Mouse (Mus musculus): ENCODE results near the gene Gm9376. TPM values are rescaled to one million over a fixed set of nuclear protein-coding genes. Genes with fewer than 3 reads are reported as not detected.

Gm9376 gene
- polyA plus RNA-seq, 1 experiment from 2014 or later: not detected

DNA sequence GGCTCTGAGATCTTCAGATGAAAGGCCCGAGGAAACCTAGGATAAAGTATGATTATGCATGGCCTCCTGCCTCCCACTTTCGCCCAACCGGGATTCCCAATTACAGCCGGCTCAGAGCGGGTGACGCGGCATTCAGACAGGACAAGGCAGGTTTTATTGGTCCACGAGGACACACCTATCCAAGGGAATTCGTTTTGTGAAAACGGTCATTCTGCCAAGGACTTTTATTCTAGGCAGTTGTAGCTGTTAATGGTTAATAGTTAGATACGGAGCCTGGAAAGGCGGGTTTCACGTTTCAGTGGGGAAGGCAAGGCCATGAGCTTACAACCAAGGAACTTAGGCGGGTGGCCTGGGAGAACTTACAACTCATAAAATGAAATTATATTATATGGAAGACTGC lies 16.2 kb downstream of the Gm9376 start:
- Histone ChIP-seq H3K4me1 (no peaks in the 10 kb centered on the region), H3K27ac (replicated peaks) (no peak overlapping the region), H3K9ac (no peak overlapping the region), H3K9me3 (peaks cover 11% of the 10 kb centered on the region), H3K4me3 (no peak overlapping the region), H3K36me3 (no peaks in the 10 kb centered on the region), H3K27me3 (replicated peaks) (no peaks in the 10 kb centered on the region), H3K4me2 (no peak overlapping the region)
- 80% methylated on average over 14 of the region's 14 CpGs for WGBS
- no peak for ATAC-seq (ENCODE audit: extremely low read depth, insufficient number of reproducible peaks, low FRiP score, low TSS enrichment)

DNA sequence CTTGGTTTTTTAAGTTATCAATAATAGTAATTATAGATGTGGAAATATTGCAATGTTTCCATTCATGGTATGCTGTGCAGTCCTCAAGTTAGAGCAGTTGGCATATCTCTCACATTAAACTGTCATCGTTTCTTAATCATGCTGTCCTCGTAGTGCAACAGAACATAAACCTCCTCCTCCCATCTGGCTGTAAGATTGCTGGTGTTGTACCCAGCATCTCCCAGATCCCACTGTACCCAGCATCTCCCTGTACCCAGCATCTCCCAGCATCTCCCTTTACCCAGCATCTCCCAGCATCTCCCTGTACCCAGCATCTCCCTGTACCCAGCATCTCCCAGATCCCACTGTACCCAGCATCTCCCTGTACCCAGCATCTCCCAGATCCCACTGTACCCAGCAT lies 19.3 kb downstream of the Gm9376 start:
- Histone ChIP-seq H3K4me1 (no peaks in the 10 kb centered on the region), H3K27me3 (replicated peaks) (no peaks in the 10 kb centered on the region), H3K36me3 (no peaks in the 10 kb centered on the region), H3K9ac (no peak overlapping the region), H3K9me3 (no peaks in the 10 kb centered on the region), H3K4me3 (no peak overlapping the region), H3K4me2 (no peak overlapping the region), H3K27ac (replicated peaks) (no peak overlapping the region)
- 73% methylated on average over 2 of the region's 2 CpGs for WGBS
- no peak for ATAC-seq (ENCODE audit: extremely low read depth, insufficient number of reproducible peaks, low FRiP score, low TSS enrichment)

DNA sequence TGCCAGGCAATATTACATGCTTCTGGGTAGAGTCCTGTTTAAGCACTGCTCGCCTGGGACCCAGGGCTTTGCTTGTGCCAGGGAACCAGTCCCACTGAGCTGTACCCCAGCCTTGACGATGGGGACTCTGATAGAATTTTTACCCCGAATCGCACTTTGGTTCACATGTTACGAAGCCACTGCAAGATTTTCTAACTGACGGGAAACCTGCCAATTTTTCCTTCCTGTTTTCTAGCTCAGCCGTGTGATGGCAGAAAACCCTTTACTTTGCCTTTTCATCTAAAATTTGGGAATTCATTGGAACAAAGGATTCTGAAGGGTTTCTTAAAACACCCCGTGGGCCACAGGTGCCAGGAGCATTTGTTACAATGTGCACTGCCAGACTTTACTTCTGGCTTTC lies 22.4 kb downstream of the Gm9376 start:
- H3K4me1 ChIP-seq: no peaks in the 10 kb centered on the region
- no peaks in the 10 kb centered on the region for H3K36me3 ChIP-seq
- no peak overlapping the region for H3K9ac ChIP-seq
- no peak overlapping the region for H3K27ac ChIP-seq (replicated peaks)
- no peak for ATAC-seq (ENCODE audit: extremely low read depth, insufficient number of reproducible peaks, low FRiP score, low TSS enrichment)
- no peak overlapping the region for H3K4me3 ChIP-seq
- H3K9me3 ChIP-seq: no peaks in the 10 kb centered on the region
- no peaks in the 10 kb centered on the region for H3K27me3 ChIP-seq (replicated peaks)
- 76% methylated on average over 8 of the region's 8 CpGs for WGBS
- H3K4me2 ChIP-seq: no peak overlapping the region

- no peak for ATAC-seq (ENCODE audit: extremely low read depth, insufficient number of reproducible peaks, low FRiP score, low TSS enrichment)
- Histone ChIP-seq H3K4me2 (no peak overlapping the region), H3K36me3 (no peaks in the 10 kb centered on the region), H3K9ac (no peak overlapping the region), H3K4me3 (no peak overlapping the region), H3K9me3 (no peaks in the 10 kb centered on the region), H3K4me1 (no peaks in the 10 kb centered on the region), H3K27me3 (replicated peaks) (no peaks in the 10 kb centered on the region), H3K27ac (replicated peaks) (no peak overlapping the region)
- 86% methylated on average over 6 of the region's 6 CpGs for WGBS
These were observed 23.2 kb downstream of the Gm9376 start for GRCm38 (mm10) chr14:118290009-118290408.

GRCm38 (mm10) chr14:118302606-118303005 lies 35.8 kb downstream of the Gm9376 start:
- Histone ChIP-seq H3K9me3 (no peaks in the 10 kb centered on the region), H3K4me3 (no peak overlapping the region), H3K4me2 (no peak overlapping the region), H3K27ac (replicated peaks) (no peak overlapping the region), H3K36me3 (no peaks in the 10 kb centered on the region), H3K9ac (no peak overlapping the region), H3K4me1 (peaks cover 9% of the 10 kb centered on the region; the same call in 1 of the 2 replicates), H3K27me3 (replicated peaks) (peaks cover 12% of the 10 kb centered on the region; the same call in 1 of the 2 replicates)
- ATAC-seq (ENCODE audit: extremely low read depth, insufficient number of reproducible peaks, low FRiP score, low TSS enrichment): no peak
- WGBS: 66% methylated on average over 14 of the region's 14 CpGs

GRCm38 (mm10) chr14:118304560-118304959 lies 37.8 kb downstream of the Gm9376 start:
- Histone ChIP-seq H3K9me3 (no peaks in the 10 kb centered on the region), H3K4me2 (no peak overlapping the region), H3K27ac (replicated peaks) (no peak overlapping the region), H3K27me3 (replicated peaks) (peaks cover 4% of the 10 kb centered on the region; the same call in 1 of the 2 replicates), H3K9ac (no peak overlapping the region), H3K36me3 (no peaks in the 10 kb centered on the region), H3K4me1 (peaks cover 9% of the 10 kb centered on the region; the same call in 1 of the 2 replicates), H3K4me3 (no peak overlapping the region)
- ATAC-seq (ENCODE audit: extremely low read depth, insufficient number of reproducible peaks, low FRiP score, low TSS enrichment): no peak
- WGBS: 67% methylated on average over 9 of the region's 9 CpGs

GRCm38 (mm10) chr14:118305951-118306350 lies 39.2 kb downstream of the Gm9376 start:
- no peaks in the 10 kb centered on the region for H3K27me3 ChIP-seq (replicated peaks)
- ATAC-seq (ENCODE audit: extremely low read depth, insufficient number of reproducible peaks, low FRiP score, low TSS enrichment): no peak
- no peaks in the 10 kb centered on the region for H3K9me3 ChIP-seq
- peaks cover 9% of the 10 kb centered on the region; the same call in 1 of the 2 replicates for H3K4me1 ChIP-seq
- no peak overlapping the region for H3K4me3 ChIP-seq
- no peak overlapping the region for H3K9ac ChIP-seq
- WGBS: 55% methylated on average over 9 of the region's 9 CpGs
- no peak overlapping the region for H3K4me2 ChIP-seq
- no peaks in the 10 kb centered on the region for H3K36me3 ChIP-seq
- no peak overlapping the region for H3K27ac ChIP-seq (replicated peaks)

DNA sequence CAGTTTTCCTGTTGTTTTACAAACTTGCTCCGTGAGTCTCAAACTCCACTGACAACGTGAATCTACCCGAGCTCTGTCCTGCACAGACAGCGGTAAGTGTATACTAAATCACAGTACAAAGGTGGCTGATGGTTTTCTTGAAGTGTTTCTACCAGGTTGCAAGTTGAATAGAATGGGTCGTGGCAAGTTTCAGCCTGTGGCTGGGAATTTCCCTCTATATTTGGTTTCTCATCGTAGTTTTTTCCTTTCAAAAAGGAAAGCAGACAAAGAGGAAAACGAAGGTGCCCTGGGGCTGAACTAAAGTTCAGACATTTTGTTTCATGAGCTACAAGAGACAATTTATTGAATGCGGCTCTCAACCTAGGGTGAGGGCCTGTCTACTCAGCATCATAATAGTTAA lies 40.3 kb downstream of the Gm9376 start:
- Histone ChIP-seq H3K4me3 (no peak overlapping the region), H3K9me3 (no peaks in the 10 kb centered on the region), H3K4me1 (peaks cover 9% of the 10 kb centered on the region; the same call in 1 of the 2 replicates), H3K36me3 (no peaks in the 10 kb centered on the region), H3K4me2 (no peak overlapping the region), H3K27me3 (replicated peaks) (no peaks in the 10 kb centered on the region), H3K9ac (no peak overlapping the region), H3K27ac (replicated peaks) (no peak overlapping the region)
- ATAC-seq (ENCODE audit: extremely low read depth, insufficient number of reproducible peaks, low FRiP score, low TSS enrichment): no peak
- WGBS: 78% methylated on average over 8 of the region's 8 CpGs

DNA sequence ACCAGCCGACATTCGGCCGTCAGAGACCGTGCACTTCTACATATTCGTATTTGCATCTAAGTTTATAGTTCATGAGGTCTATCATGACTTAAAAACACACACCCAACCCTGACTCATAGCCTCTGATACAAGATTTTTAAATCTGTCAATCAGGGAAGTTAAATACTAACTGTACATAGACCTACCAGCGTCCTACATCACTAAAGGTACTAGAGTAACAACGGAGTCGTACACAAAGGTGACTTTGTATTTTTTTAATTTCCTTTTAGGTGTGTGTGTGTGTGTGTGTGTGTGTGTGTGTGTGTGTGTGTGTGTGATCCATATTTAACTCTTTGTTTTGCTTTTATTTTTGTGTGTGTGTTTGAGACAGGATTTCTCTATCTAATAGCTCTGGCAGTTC lies 44.9 kb downstream of the Gm9376 start:
- Histone ChIP-seq H3K4me2 (no peak overlapping the region), H3K4me3 (no peak overlapping the region), H3K36me3 (no peaks in the 10 kb centered on the region), H3K27me3 (replicated peaks) (no peaks in the 10 kb centered on the region), H3K4me1 (no peaks in the 10 kb centered on the region; the same call in 1 of the 2 replicates), H3K9ac (no peak overlapping the region), H3K9me3 (no peaks in the 10 kb centered on the region), H3K27ac (replicated peaks) (no peak overlapping the region)
- no peak for ATAC-seq (ENCODE audit: extremely low read depth, insufficient number of reproducible peaks, low FRiP score, low TSS enrichment)
- WGBS: 83% methylated on average over 8 of the region's 8 CpGs

DNA sequence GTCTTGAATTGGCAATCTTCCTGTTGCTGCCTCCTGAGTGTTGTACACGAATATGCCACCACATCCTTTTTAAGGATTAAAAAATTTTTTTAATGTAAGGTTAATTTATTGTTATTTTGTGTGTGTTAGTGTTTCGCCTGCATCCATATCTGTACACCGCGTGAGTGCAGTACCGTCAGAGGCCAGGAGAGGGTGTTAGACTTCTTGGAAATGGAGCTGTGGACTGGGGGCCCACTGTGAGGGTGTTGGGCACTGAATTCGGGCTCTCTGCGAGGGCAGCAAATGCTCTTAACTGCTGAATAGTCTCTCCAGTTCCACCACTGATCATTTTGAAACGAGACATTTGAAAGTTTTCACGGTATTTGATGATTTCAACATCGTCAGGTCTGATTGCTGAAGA lies 45.9 kb downstream of the Gm9376 start:
- Histone ChIP-seq H3K4me1 (no peaks in the 10 kb centered on the region), H3K36me3 (no peaks in the 10 kb centered on the region), H3K9me3 (no peaks in the 10 kb centered on the region), H3K27me3 (replicated peaks) (peaks cover 6% of the 10 kb centered on the region; the same call in 1 of the 2 replicates), H3K4me3 (no peak overlapping the region), H3K9ac (no peak overlapping the region), H3K4me2 (no peak overlapping the region), H3K27ac (replicated peaks) (no peak overlapping the region)
- ATAC-seq (ENCODE audit: extremely low read depth, insufficient number of reproducible peaks, low FRiP score, low TSS enrichment): no peak
- WGBS: 84% methylated on average over 10 of the region's 10 CpGs

DNA sequence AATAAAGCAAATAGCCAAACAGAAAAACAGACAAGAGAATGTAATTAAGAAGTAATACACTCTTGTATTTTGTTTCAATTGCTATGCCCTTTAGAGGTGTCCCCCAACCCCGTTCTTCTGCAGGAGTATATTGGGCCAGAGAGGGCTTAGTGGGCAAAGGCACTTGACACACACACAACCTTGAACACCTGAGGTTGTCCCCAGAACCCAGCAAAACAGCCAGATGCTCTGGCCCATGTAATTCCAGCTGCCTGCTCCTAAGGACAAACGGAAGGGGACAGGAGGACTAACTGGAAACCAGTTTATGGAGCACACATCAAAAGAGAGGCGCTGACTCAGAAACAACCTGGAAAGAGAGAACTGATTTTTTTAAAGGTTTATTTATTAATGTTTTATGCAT lies 47.2 kb downstream of the Gm9376 start:
- no peaks in the 10 kb centered on the region for H3K36me3 ChIP-seq
- H3K4me2 ChIP-seq: no peak overlapping the region
- no peak overlapping the region for H3K9ac ChIP-seq
- peaks cover 18% of the 10 kb centered on the region for H3K27me3 ChIP-seq (replicated peaks)
- no peaks in the 10 kb centered on the region for H3K9me3 ChIP-seq
- H3K4me1 ChIP-seq: peaks cover 2% of the 10 kb centered on the region; the same call in 1 of the 2 replicates
- 80% methylated on average over 3 of the region's 3 CpGs for WGBS
- no peak overlapping the region for H3K4me3 ChIP-seq
- H3K27ac ChIP-seq (replicated peaks): no peak overlapping the region
- no peak for ATAC-seq (ENCODE audit: extremely low read depth, insufficient number of reproducible peaks, low FRiP score, low TSS enrichment)

DNA sequence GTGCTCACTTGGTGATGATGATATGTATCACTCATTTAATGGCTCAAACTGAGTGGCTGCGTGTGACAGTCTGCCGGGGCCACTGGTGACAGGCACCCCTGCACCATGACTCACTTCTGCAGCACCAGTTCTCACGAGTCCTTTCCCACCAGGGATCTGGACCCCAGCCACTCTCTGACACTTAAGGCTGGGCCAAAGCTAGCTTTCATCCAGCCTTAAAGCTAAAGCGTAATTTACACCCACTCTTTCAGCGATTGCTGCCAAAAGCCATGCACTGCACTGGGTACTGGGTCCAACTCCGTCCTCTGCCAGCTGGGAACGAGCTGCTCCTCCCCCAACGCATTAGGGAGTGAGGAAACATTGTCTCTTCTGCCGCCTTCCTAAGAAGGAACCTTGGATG lies 50.5 kb downstream of the Gm9376 start:
- Histone ChIP-seq H3K9ac (no peak overlapping the region), H3K4me3 (no peak overlapping the region), H3K4me2 (no peak overlapping the region), H3K9me3 (no peaks in the 10 kb centered on the region), H3K27ac (replicated peaks) (no peak overlapping the region), H3K4me1 (peaks cover 2% of the 10 kb centered on the region; the same call in 1 of the 2 replicates), H3K36me3 (no peaks in the 10 kb centered on the region), H3K27me3 (replicated peaks) (peaks cover 47% of the 10 kb centered on the region)
- WGBS: 69% methylated on average over 9 of the region's 9 CpGs
- ATAC-seq (ENCODE audit: extremely low read depth, insufficient number of reproducible peaks, low FRiP score, low TSS enrichment): no peak
